Mouse (Mus musculus) spleen, adult 2 months (tissue): ENCODE results near the gene Usf2. TPM values are rescaled to one million over a fixed set of nuclear protein-coding genes. Genes with fewer than 3 reads are reported as not detected.

Experiments
- DNase-seq, 2 experiments: peaks; one replicate each; pipeline versions ENCODE4 v3.0.0 to v3.0.0-alpha.2; 2012 to 2021; ENCODE audit warnings: low spot score in 2 of 2, low read depth in 1 of 2
- H3K27ac ChIP-seq: fragments of 200-500 bp; 2 replicates; pipeline ENCODE4 v1.5.1; 2012; ENCODE audit warnings: low read length, inconsistent platforms; ENCODE audit not compliant: insufficient read depth
- H3K27me3 ChIP-seq: fragments of 200-500 bp; 2 replicates; pipeline ENCODE4 v1.6.1; 2012; ENCODE audit warnings: mild to moderate bottlenecking, moderate library complexity, low read length, inconsistent platforms; ENCODE audit not compliant: control insufficient read depth, insufficient read depth
- H3K36me3 ChIP-seq: fragments of 200-500 bp; 2 replicates; pipeline ENCODE4 v1.6.1; 2012; ENCODE audit warnings: mild to moderate bottlenecking, low read length, inconsistent platforms; ENCODE audit not compliant: control insufficient read depth, insufficient read depth
- H3K4me1 ChIP-seq: fragments of 200-500 bp; 2 replicates; pipeline ENCODE4 v1.6.1; 2011; ENCODE audit warnings: inconsistent platforms; ENCODE audit not compliant: control insufficient read depth, insufficient read depth, insufficient read length
- H3K4me3 ChIP-seq: fragments of 200-500 bp; 2 replicates; pipeline ENCODE4 v1.5.1; 2011; ENCODE audit warnings: mild to moderate bottlenecking, inconsistent platforms; ENCODE audit not compliant: insufficient read depth, insufficient read length; ENCODE audit errors: extremely low read depth
- CTCF ChIP-seq: fragments of 200-500 bp; IDR thresholded peaks from 2 replicates; pipeline ENCODE4 v1.5.1; 2011; ENCODE audit warnings: mild to moderate bottlenecking, inconsistent platforms; ENCODE audit not compliant: insufficient read depth, insufficient read length, insufficient replicate concordance; ENCODE audit errors: extremely low read depth
- POLR2A ChIP-seq: fragments of 200-500 bp; IDR thresholded peaks from 2 replicates; pipeline ENCODE4 v1.6.1; 2011; ENCODE audit warnings: low read depth, low read length, inconsistent platforms
- WGBS: fragments of 180-500 bp; shearing (Covaris S2); methylation state at CpG from one replicate; pipeline ENCODE4 v1.1.7; 2018; 5-methylcytosine and 5-hydroxymethylcytosine counted together
- polyA plus RNA-seq: library from polyadenylated mRNA; depleted of rRNA; stranded (reverse); fragments of >200 nt; gene quantifications from 2 replicates; pipeline ENCODE4 v1.2.3, GENCODE M21; 2012; rRNA removed

Gene Usf2
- 151 and 196 TPM in 2 replicates for polyA plus RNA-seq

GRCm38 (mm10) chr7:30956756-30957366 lies at the start of gene Usf2:
Gene Usf2, minus strand, starts transcription at chr7:30956803.
- H3K36me3 ChIP-seq: peaks cover 18% of the 10 kb centered on the region
- peak within 1 kb of the TSS; percentile 98 for H3K4me3 ChIP-seq
- peaks cover 9% of the 10 kb centered on the region for H3K4me1 ChIP-seq
- no peak for TF ChIP-seq CTCF
- TF ChIP-seq POLR2A: no peak
- H3K27me3 ChIP-seq: no peaks in the 10 kb centered on the region
- peak; percentile 54 to 77 for DNase-seq
- H3K27ac ChIP-seq: peak within 1 kb of the TSS; percentile 100
- WGBS: under 1% methylated on average over 52 of the region's 82 CpGs

DNA sequence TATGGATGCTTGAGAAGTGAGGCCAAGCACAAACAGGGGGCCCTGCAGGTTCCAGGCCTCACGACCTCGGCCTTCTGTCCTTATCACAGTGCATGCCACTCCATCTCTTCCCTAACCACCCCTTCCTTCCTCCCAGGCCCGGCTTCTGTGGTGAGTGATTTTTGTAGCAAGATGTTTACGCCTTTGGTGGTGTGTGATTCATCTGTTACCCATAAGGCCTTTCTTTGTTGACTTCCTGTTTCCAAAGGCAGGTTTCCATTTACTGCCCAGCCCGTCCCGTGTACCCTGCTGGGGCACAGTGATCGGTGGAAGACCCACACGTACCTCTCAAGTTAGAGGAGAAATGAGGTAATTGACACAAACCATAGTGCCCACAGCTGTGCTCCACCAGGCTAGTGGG lies 46.0 kb upstream of the Usf2 start:
- peaks cover 27% of the 10 kb centered on the region for H3K4me1 ChIP-seq
- TF ChIP-seq POLR2A (no peak; the same call in none of the 2 replicates), CTCF (no peak)
- H3K27ac ChIP-seq: peak overlapping the region; percentile 93
- H3K36me3 ChIP-seq: no peaks in the 10 kb centered on the region
- H3K27me3 ChIP-seq: no peaks in the 10 kb centered on the region
- H3K4me3 ChIP-seq: no peak overlapping the region
- WGBS: 5% methylated on average over 8 of the region's 8 CpGs
- peak; percentile 60 to 68 for DNase-seq

- peak; percentile 56 to 64 for DNase-seq
- Histone ChIP-seq H3K36me3 (no peaks in the 10 kb centered on the region), H3K27me3 (no peaks in the 10 kb centered on the region), H3K4me1 (peaks cover 27% of the 10 kb centered on the region), H3K4me3 (peak overlapping the region; percentile 62), H3K27ac (peak overlapping the region; percentile 93)
- TF ChIP-seq CTCF (no peak), POLR2A (no peak; the same call in 1 of the 2 replicates)
- WGBS: under 1% methylated on average over 7 of the region's 7 CpGs
Measured at GRCm38 (mm10) chr7:31000505-31001020, 44.0 kb upstream of the Usf2 start.

GRCm38 (mm10) chr7:30996491-30996890 lies 39.9 kb upstream of the Usf2 start:
- DNase-seq: no peak
- no peak overlapping the region for H3K4me3 ChIP-seq
- no peak overlapping the region for H3K27ac ChIP-seq
- TF ChIP-seq POLR2A: no peak
- TF ChIP-seq CTCF: no peak
- no peaks in the 10 kb centered on the region for H3K27me3 ChIP-seq
- WGBS: 97% methylated on average over 2 of the region's 2 CpGs
- peaks cover 15% of the 10 kb centered on the region; the same call in 1 of the 2 replicates for H3K4me1 ChIP-seq
- no peaks in the 10 kb centered on the region for H3K36me3 ChIP-seq

DNA sequence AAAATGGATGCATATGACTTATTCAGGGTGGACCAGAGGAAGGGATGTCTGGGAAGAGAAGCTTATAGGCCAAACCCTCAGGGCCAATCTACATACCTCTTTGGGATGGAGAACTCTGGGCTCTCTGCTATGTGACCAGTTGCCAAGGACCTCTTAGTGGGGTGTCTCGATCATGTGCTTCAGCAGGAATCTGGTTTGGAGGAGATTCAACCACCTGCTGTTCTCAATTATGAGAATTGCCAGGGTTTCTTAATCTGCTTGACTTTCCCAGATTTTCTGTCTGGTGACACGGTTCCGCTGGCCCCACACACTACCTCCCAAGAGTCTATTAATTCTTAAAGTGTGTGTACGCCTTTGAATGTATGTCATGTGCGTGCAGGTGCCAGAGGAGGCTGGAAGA lies 37.4 kb upstream of the Usf2 start:
- no peak for DNase-seq
- H3K27ac ChIP-seq: no peak overlapping the region
- H3K4me1 ChIP-seq: no peaks in the 10 kb centered on the region; the same call in 1 of the 2 replicates
- H3K4me3 ChIP-seq: no peak overlapping the region
- no peaks in the 10 kb centered on the region for H3K27me3 ChIP-seq
- H3K36me3 ChIP-seq: no peaks in the 10 kb centered on the region
- 91% methylated on average over 5 of the region's 5 CpGs for WGBS
- TF ChIP-seq POLR2A (no peak), CTCF (no peak)

- H3K27me3 ChIP-seq: no peaks in the 10 kb centered on the region
- TF ChIP-seq POLR2A (no peak), CTCF (no peak)
- no peak overlapping the region for H3K4me3 ChIP-seq
- no peak for DNase-seq
- H3K27ac ChIP-seq: no peak overlapping the region
- no peaks in the 10 kb centered on the region; the same call in 1 of the 2 replicates for H3K4me1 ChIP-seq
- WGBS: 67% methylated on average over 5 of the region's 5 CpGs
- no peaks in the 10 kb centered on the region for H3K36me3 ChIP-seq
Measured at GRCm38 (mm10) chr7:30992148-30992547, 35.5 kb upstream of the Usf2 start.

GRCm38 (mm10) chr7:30988519-30989162 lies 32.0 kb upstream of the Usf2 start:
- DNase-seq: no peak
- no peak overlapping the region for H3K27ac ChIP-seq

More at GRCm38 (mm10) chr7:30988519-30989162, 32.0 kb upstream of the Usf2 start:
- Histone ChIP-seq H3K27me3 (no peaks in the 10 kb centered on the region), H3K36me3 (no peaks in the 10 kb centered on the region), H3K4me3 (no peak overlapping the region), H3K4me1 (no peaks in the 10 kb centered on the region; the same call in 1 of the 2 replicates)
- 91% methylated on average over 4 of the region's 4 CpGs for WGBS
- TF ChIP-seq POLR2A: no peak
- TF ChIP-seq CTCF: no peak
